Mouse (Mus musculus) midbrain, embryonic 13.5 days (tissue): ENCODE results near the gene Tmem263. TPM values are rescaled to one million over a fixed set of nuclear protein-coding genes. Genes with fewer than 3 reads are reported as not detected.

Experiments used
- ATAC-seq: fragments of 200-750 bp; cut with Nextera tagmentation; 2 replicates; pipeline ENCODE4 v1.8.0; 2017; ENCODE audit warnings: mild to moderate bottlenecking, moderate TSS enrichment, moderate library complexity
- H3K27ac ChIP-seq: fragments of 300-500 bp; sonication (generic); 2 replicates; pipeline ENCODE4 v1.5.1; 2015; ENCODE audit warnings: inconsistent platforms, mild to moderate bottlenecking, moderate library complexity
- H3K27me3 ChIP-seq: fragments of 300-500 bp; sonication (generic); 2 replicates; pipeline ENCODE4 v1.6.1; 2015; ENCODE audit warnings: mild to moderate bottlenecking, inconsistent platforms
- H3K36me3 ChIP-seq: fragments of 300-500 bp; sonication (generic); 2 replicates; pipeline ENCODE4 v1.6.1; 2015; ENCODE audit warnings: mild to moderate bottlenecking, inconsistent platforms
- H3K4me1 ChIP-seq: fragments of 300-500 bp; sonication (generic); replicated peaks from 2 replicates; pipeline ENCODE4 v1.6.1; 2015; ENCODE audit warnings: inconsistent platforms
- H3K4me2 ChIP-seq: fragments of 300-500 bp; sonication (generic); replicated peaks from 2 replicates; pipeline ENCODE4 v1.6.1; 2015; ENCODE audit warnings: moderate library complexity, mild to moderate bottlenecking, inconsistent platforms
- H3K4me3 ChIP-seq: fragments of 300-500 bp; sonication (generic); replicated peaks from 2 replicates; pipeline ENCODE4 v1.5.1; 2015; ENCODE audit warnings: mild to moderate bottlenecking, inconsistent platforms
- H3K9ac ChIP-seq: fragments of 300-500 bp; sonication (generic); replicated peaks from 2 replicates; pipeline ENCODE4 v1.6.1; 2015; ENCODE audit warnings: mild to moderate bottlenecking, inconsistent platforms
- H3K9me3 ChIP-seq: fragments of 300-500 bp; sonication (generic); 2 replicates; pipeline ENCODE4 v1.6.1; 2016; ENCODE audit warnings: mild to moderate bottlenecking, inconsistent platforms
- WGBS: fragments of 180-500 bp; shearing (Covaris S2); methylation state at CpG from one replicate; pipeline ENCODE4 v1.1.7; 2015; 5-methylcytosine and 5-hydroxymethylcytosine counted together
- polyA plus RNA-seq: library from polyadenylated mRNA; unstranded; fragments of >200 nt; fragmentation: Nextera tagmentation; extraction: Ambion mirVana; gene quantifications from 2 replicates; pipeline ENCODE4 v1.2.1, GENCODE M21; 2015

Tmem263 gene
- polyA plus RNA-seq, result 55.9 and 59.9 TPM in 2 replicates

- WGBS, result under 1% methylated on average over 69 of the region's 96 CpGs
- peak; percentile 94 for ATAC-seq
- peaks cover 24% of the 10 kb centered on the region for H3K4me1 ChIP-seq
- no peaks in the 10 kb centered on the region for H3K9me3 ChIP-seq
- no peaks in the 10 kb centered on the region for H3K36me3 ChIP-seq
- peak within 1 kb of the TSS; percentile 97 for H3K4me2 ChIP-seq
- peak within 1 kb of the TSS; percentile 96 for H3K4me3 ChIP-seq
- H3K27me3 ChIP-seq, result no peaks in the 10 kb centered on the region
- H3K27ac ChIP-seq, result peak within 1 kb of the TSS; percentile 89
- H3K9ac ChIP-seq, result peak within 1 kb of the TSS; percentile 90
Measured at GRCm38 (mm10) chr10:85102247-85103084, at the start of gene Tmem263, which contains the start of gene Fhl4. Gene Tmem263 (plus strand): TSS chr10:85102627. Gene Fhl4 (minus strand): TSS chr10:85102495.

- Histone ChIP-seq H3K4me3 (no peak overlapping the region), H3K9me3 (no peaks in the 10 kb centered on the region), H3K36me3 (no peaks in the 10 kb centered on the region), H3K4me1 (no peaks in the 10 kb centered on the region), H3K27ac (no peak overlapping the region), H3K27me3 (no peaks in the 10 kb centered on the region), H3K9ac (no peak overlapping the region), H3K4me2 (no peak overlapping the region)
- no peak for ATAC-seq
- 80% methylated on average over 2 of the region's 2 CpGs for WGBS
Measured at GRCm38 (mm10) chr10:85054876-85055275, 47.6 kb upstream of the Tmem263 start.

DNA sequence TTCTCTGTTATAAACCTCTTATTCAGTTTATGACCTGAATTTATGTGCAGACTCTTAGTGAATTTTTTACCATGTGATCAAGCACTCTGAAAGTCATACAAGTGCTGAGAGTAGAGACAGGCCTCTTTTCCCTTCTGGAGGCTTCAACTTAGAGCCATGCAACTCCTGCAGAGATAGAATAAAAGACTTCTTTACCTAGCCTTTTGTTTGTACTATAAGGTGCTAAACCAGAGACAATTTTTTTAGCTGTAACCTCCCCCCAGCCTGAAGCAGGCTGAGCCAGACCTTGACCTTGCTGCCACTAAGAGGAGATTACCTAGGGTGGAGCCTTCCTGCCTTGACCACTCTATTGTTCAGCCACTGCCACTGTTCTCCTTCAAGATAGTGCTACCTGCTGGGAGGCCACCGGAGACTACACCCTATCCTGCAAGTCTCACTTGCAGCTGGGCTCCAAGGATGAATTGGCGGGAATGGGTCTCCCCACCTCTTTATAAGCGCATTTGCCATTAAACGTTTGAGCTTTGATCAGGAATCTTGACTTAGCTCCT lies 30.7 kb upstream of the Tmem263 start:
- Histone ChIP-seq H3K9ac (no peak overlapping the region), H3K27me3 (no peaks in the 10 kb centered on the region), H3K4me3 (no peak overlapping the region), H3K27ac (no peak overlapping the region), H3K9me3 (no peaks in the 10 kb centered on the region), H3K4me2 (no peak overlapping the region), H3K4me1 (no peaks in the 10 kb centered on the region), H3K36me3 (no peaks in the 10 kb centered on the region)
- ATAC-seq, result no peak
- WGBS, result 55% methylated on average over 4 of the region's 4 CpGs

GRCm38 (mm10) chr10:85101841-85102240 lies 586 bp upstream of the Tmem263 start:
- no peaks in the 10 kb centered on the region for H3K9me3 ChIP-seq
- 2% methylated on average over 10 of the region's 10 CpGs for WGBS
- H3K4me2 ChIP-seq, result peak overlapping the region; percentile 97
- H3K4me3 ChIP-seq, result peak overlapping the region; percentile 96
- no peaks in the 10 kb centered on the region for H3K27me3 ChIP-seq
- peak overlapping the region; percentile 89 for H3K9ac ChIP-seq
- H3K27ac ChIP-seq, result peak overlapping the region; percentile 89
- H3K4me1 ChIP-seq, result peaks cover 24% of the 10 kb centered on the region
- ATAC-seq, result peak; percentile 52
- H3K36me3 ChIP-seq, result no peaks in the 10 kb centered on the region

- WGBS, result under 1% methylated on average over 34 of the region's 34 CpGs
- Histone ChIP-seq H3K27me3 (no peaks in the 10 kb centered on the region), H3K4me2 (peak overlapping the region; percentile 97), H3K4me1 (peaks cover 24% of the 10 kb centered on the region), H3K36me3 (no peaks in the 10 kb centered on the region), H3K9ac (peak overlapping the region; percentile 90), H3K27ac (peak overlapping the region; percentile 86), H3K9me3 (no peaks in the 10 kb centered on the region), H3K4me3 (peak overlapping the region; percentile 96)
- ATAC-seq, result peak; percentile 2; the same call in 1 of the 2 replicates
Measured at GRCm38 (mm10) chr10:85103085-85103885, 858 bp downstream of the Tmem263 start.

GRCm38 (mm10) chr10:85114409-85114808 lies 12.0 kb downstream of the Tmem263 start:
- no peaks in the 10 kb centered on the region for H3K4me1 ChIP-seq
- no peak overlapping the region for H3K9ac ChIP-seq
- H3K9me3 ChIP-seq, result no peaks in the 10 kb centered on the region
- H3K36me3 ChIP-seq, result peaks cover 23% of the 10 kb centered on the region
- no peak overlapping the region for H3K27ac ChIP-seq
- H3K4me3 ChIP-seq, result no peak overlapping the region
- H3K4me2 ChIP-seq, result no peak overlapping the region
- ATAC-seq, result no peak
- WGBS, result 95% methylated on average over 4 of the region's 4 CpGs
- H3K27me3 ChIP-seq, result no peaks in the 10 kb centered on the region

GRCm38 (mm10) chr10:85125184-85125583 lies 22.8 kb downstream of the Tmem263 start:
- Histone ChIP-seq H3K9ac (no peak overlapping the region), H3K27ac (no peak overlapping the region), H3K4me3 (no peak overlapping the region), H3K9me3 (no peaks in the 10 kb centered on the region), H3K27me3 (no peaks in the 10 kb centered on the region), H3K4me1 (peaks cover 21% of the 10 kb centered on the region), H3K4me2 (no peak overlapping the region), H3K36me3 (peaks cover 38% of the 10 kb centered on the region)
- ATAC-seq, result no peak
- 86% methylated on average over 13 of the region's 13 CpGs for WGBS

DNA sequence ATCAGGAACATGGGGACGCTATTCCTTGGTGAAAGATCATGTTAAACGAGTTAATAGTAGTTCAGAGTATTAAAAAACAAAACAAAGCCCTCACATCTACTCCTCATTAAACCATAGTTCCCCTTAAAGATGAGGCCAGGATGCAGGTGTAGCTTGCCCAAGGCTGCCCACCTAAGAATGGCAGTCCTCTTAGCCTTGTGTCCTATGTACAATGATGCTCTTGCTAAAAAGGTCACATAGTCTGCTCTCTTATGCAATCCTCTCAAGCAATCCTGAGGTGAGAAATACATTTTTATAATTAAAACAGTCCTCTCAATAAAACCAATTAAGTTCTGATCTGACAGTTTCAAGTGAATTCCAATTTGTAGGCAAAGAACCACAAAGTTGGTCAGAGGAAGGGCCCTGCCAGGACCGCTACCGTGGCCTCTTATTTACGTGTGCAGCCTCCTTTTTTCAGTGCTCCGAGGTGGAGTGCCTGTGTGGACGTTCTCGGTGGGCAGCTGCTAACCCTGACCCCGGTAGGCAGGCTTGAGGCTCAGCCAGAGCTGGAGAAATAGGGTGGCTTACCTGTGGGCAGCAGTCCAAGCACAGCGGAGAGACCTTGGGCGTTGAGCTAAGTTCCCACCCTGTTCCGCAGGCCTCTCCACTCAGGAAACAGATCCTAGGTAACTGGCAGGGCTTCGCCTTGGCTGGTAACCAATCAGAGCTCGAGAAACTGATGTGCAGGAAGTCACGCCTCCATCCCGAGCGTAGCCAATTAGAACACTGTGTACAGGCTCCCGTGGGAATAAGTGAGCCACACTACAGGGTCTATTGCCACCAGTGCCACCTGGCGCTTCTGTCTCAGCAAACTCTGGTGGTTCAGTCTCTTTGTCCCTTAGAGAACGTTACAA lies 25.2 kb downstream of the Tmem263 start, which contains the start of gene Mterf2:
TSS of gene Mterf2 (minus strand) at position 633 of the 893 bp plus-strand sequence.
- peak within 1 kb of the TSS; percentile 40 for H3K27ac ChIP-seq
- H3K9me3 ChIP-seq, result no peaks in the 10 kb centered on the region
- H3K36me3 ChIP-seq, result peaks cover 24% of the 10 kb centered on the region
- peak; percentile 100 for ATAC-seq
- H3K4me2 ChIP-seq, result peak within 1 kb of the TSS; percentile 67
- peak within 1 kb of the TSS; percentile 70 for H3K9ac ChIP-seq
- H3K27me3 ChIP-seq, result no peaks in the 10 kb centered on the region
- H3K4me3 ChIP-seq, result peak within 1 kb of the TSS; percentile 59
- peaks cover 21% of the 10 kb centered on the region for H3K4me1 ChIP-seq
- 8% methylated on average over 20 of the region's 20 CpGs for whole genome bisulfite sequencing

DNA sequence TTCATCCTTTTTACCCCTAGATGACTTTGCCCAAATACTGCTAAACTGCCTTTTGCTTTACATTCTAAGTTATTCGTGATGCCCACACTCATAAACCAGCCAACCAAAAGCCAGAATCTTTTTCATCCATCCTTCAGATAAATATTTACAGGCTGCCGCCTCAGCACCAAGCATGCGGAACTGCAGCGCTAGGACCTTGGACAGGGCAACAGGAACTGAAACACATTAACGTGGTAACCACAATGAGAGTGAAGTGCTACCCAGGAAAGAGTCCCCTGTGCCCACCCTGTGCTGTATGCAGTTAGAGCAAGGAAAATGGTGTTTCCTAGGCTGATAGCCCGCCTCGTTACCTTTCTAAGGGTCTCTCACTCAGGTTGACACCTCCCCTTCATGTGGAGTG lies 26.0 kb downstream of the Tmem263 start:
- 0 out of 2 replicates have a peak, but pooled peaks have one; percentile 6 for ATAC-seq
- H3K4me3 ChIP-seq, result peak overlapping the region; percentile 59
- 0 out of 2 replicates have a peak overlapping the region, but pooled peaks have one; percentile 37 for H3K9ac ChIP-seq
- H3K4me2 ChIP-seq, result peak overlapping the region; percentile 67
- no peaks in the 10 kb centered on the region for H3K9me3 ChIP-seq
- 29% methylated on average over 7 of the region's 7 CpGs for WGBS
- H3K27me3 ChIP-seq, result no peaks in the 10 kb centered on the region
- H3K4me1 ChIP-seq, result peaks cover 21% of the 10 kb centered on the region
- H3K36me3 ChIP-seq, result peaks cover 26% of the 10 kb centered on the region
- H3K27ac ChIP-seq, result peak overlapping the region; percentile 40; the same call in 1 of the 2 replicates

DNA sequence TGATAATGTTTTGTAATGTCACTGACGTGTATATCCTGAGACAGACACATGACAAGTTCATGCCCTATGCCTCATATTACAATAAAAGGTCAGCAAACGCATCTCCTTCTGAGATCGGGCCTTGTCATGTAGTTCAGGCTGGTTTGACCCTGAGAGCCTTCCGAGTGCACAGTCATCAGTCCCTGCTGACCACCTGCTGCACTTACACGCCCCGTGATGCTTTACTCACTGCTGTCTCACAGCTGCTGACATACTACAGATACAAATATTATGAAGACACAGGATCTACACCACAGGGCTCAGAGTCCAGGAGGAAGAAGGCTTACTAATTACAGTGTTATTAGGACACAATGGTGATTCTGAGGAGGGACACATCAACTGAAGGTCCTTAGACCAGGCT lies 34.1 kb downstream of the Tmem263 start:
- H3K9ac ChIP-seq, result no peak overlapping the region
- ATAC-seq, result no peak
- H3K27ac ChIP-seq, result no peak overlapping the region
- WGBS, result 95% methylated on average over 6 of the region's 6 CpGs
- H3K4me1 ChIP-seq, result 0 out of 2 replicates have a peak, but pooled peaks cover 3% of the 10 kb centered on the region
- H3K4me2 ChIP-seq, result no peak overlapping the region
- H3K9me3 ChIP-seq, result no peaks in the 10 kb centered on the region
- H3K27me3 ChIP-seq, result no peaks in the 10 kb centered on the region
- no peak overlapping the region for H3K4me3 ChIP-seq
- peaks cover 22% of the 10 kb centered on the region for H3K36me3 ChIP-seq

DNA sequence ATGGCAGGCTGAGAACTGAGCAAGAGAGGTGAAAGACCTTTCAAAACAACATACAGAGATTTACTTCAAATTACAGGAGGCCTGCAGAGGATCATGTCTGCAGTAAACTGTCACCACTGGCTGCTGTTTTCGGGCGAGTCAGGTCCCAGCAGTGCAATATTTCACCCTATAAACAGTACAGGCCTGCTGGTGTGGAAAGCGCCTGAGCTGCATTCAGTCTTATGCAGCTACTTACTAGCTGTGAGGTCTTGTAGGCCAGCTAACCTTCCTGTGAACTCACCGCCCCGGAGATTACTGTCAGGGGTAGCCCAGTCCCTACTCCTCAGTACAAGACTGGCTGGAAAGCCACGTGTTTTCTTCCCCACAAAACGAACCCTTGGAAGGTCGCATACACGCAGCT lies 39.0 kb downstream of the Tmem263 start:
- Histone ChIP-seq H3K27me3 (no peaks in the 10 kb centered on the region), H3K9ac (no peak overlapping the region), H3K4me3 (no peak overlapping the region), H3K36me3 (peaks cover 32% of the 10 kb centered on the region), H3K9me3 (no peaks in the 10 kb centered on the region), H3K4me2 (no peak overlapping the region), H3K27ac (no peak overlapping the region), H3K4me1 (0 out of 2 replicates have a peak, but pooled peaks cover 3% of the 10 kb centered on the region)
- 89% methylated on average over 9 of the region's 9 CpGs for WGBS
- ATAC-seq, result no peak
